Mouse (Mus musculus) telencephalon, adult 2 months (tissue): Measurements from ENCODE around the gene Pcgf5.
A peak's percentile ranks its signal among the peaks of the same experiment; 100 is the strongest.

ENCODE experiments used
- DNase-seq: peaks from one replicate; pipeline ENCODE4 v3.0.0-alpha.2; 2011; ENCODE audit warnings: low read depth, low spot score

Gene Pcgf5

GRCm38 (mm10) chr19:36348161-36348800 is at the start of gene Pcgf5:
Gene Pcgf5, plus strand, starts transcription at chr19:36348309.
- no peak for DNase-seq

- no peak for DNase-seq
Observed at GRCm38 (mm10) chr19:36305542-36305941, 42.6 kb upstream of the Pcgf5 start.

- DNase-seq = peak; percentile 76
Observed at GRCm38 (mm10) chr19:36314010-36314409, 34.1 kb upstream of the Pcgf5 start.

GRCm38 (mm10) chr19:36319735-36320134 is 28.4 kb upstream of the Pcgf5 start:
- DNase-seq = no peak

GRCm38 (mm10) chr19:36321066-36321465 is 27.0 kb upstream of the Pcgf5 start:
- DNase-seq = peak; percentile 71

GRCm38 (mm10) chr19:36323326-36323725 is 24.8 kb upstream of the Pcgf5 start:
- DNase-seq = no peak

GRCm38 (mm10) chr19:36328678-36329077 is 19.4 kb upstream of the Pcgf5 start:
- DNase-seq = no peak

- no peak for DNase-seq
Observed at GRCm38 (mm10) chr19:36347376-36347775, 733 bp upstream of the Pcgf5 start.

- no peak for DNase-seq
Observed at GRCm38 (mm10) chr19:36347831-36348160, 313 bp upstream of the Pcgf5 start.

GRCm38 (mm10) chr19:36348801-36349486 is 835 bp downstream of the Pcgf5 start:
- peak; percentile 46 for DNase-seq

GRCm38 (mm10) chr19:36349487-36349955 is 1.4 kb downstream of the Pcgf5 start:
- DNase-seq = no peak

- DNase-seq = no peak
Observed at GRCm38 (mm10) chr19:36350181-36350580, 2.1 kb downstream of the Pcgf5 start.

GRCm38 (mm10) chr19:36350870-36351269 is 2.8 kb downstream of the Pcgf5 start:
- DNase-seq = no peak

- no peak for DNase-seq
Observed at GRCm38 (mm10) chr19:36362541-36362940, 14.4 kb downstream of the Pcgf5 start.

- no peak for DNase-seq
Observed at GRCm38 (mm10) chr19:36364757-36365156, 16.6 kb downstream of the Pcgf5 start.

GRCm38 (mm10) chr19:36371478-36371877 is 23.4 kb downstream of the Pcgf5 start:
- DNase-seq = no peak

- no peak for DNase-seq
Observed at GRCm38 (mm10) chr19:36373056-36373621, 25.0 kb downstream of the Pcgf5 start.

GRCm38 (mm10) chr19:36375200-36375783 is 27.2 kb downstream of the Pcgf5 start:
- no peak for DNase-seq

- DNase-seq = no peak
Observed at GRCm38 (mm10) chr19:36377729-36378128, 29.6 kb downstream of the Pcgf5 start.

GRCm38 (mm10) chr19:36378511-36379232 is 30.6 kb downstream of the Pcgf5 start:
- no peak for DNase-seq

GRCm38 (mm10) chr19:36382901-36383300 is 34.8 kb downstream of the Pcgf5 start:
- no peak for DNase-seq

GRCm38 (mm10) chr19:36383977-36384376 is 35.9 kb downstream of the Pcgf5 start:
- DNase-seq = no peak
